7 mouse cellular contexts compared by ENCODE assay signal in genomic region chr5:112179213-112180057, GRCm38 (mm10).
DNase-seq lines count a peak whose midpoint lies in the region; ATAC-seq and TF ChIP-seq lines count a peak whose summit lies in the region.

No protein-coding gene starts in this region.

- H3K9ac ChIP-seq in stomach, embryonic 16.5 days (ENCODE audit: low read length) = peak overlapping the region; percentile 13

- peak overlapping the region; percentile 55 for H3K4me2 ChIP-seq in stomach, embryonic 16.5 days (ENCODE audit: low read depth, low read length)

- H3K27me3 ChIP-seq in stomach, embryonic 16.5 days (ENCODE audit: control insufficient read depth, insufficient read depth, low read length) = no peaks in the 10 kb centered on the region

- ATAC-seq in megakaryocyte progenitor cell, adult 5-6 weeks (replicated peaks; ENCODE audit: poor library complexity) = peak; percentile 97
- no peak for ATAC-seq in stomach, embryonic 16.5 days (ENCODE audit: insufficient read depth, low FRiP score)

- no peak overlapping the region for H3K27ac ChIP-seq in stomach, embryonic 16.5 days (ENCODE audit: low read length)

- no peaks in the 10 kb centered on the region for H3K4me1 ChIP-seq in lung, adult 2 months (ENCODE audit: control insufficient read depth, insufficient read depth, low read length)
- 0 out of 2 replicates have a peak, but pooled peaks cover 3% of the 10 kb centered on the region for H3K4me1 ChIP-seq in stomach, embryonic 16.5 days (ENCODE audit: control insufficient read depth, insufficient read depth, low read length)

- intact Hi-C loops in gastrocnemius, postnatal 14 days (cut with DNase I; ENCODE audit: low total_unique reads) = no loop called here

- 12% methylated on average over 25 of the region's 25 CpGs for WGBS in lung, adult 2 months
- WGBS in stomach, embryonic 16.5 days = 12% methylated on average over 25 of the region's 25 CpGs

- no peak overlapping the region for H3K4me3 ChIP-seq in lung, adult 2 months (replicated peaks; ENCODE audit: extremely low read depth, low read depth, low read length)
- peak overlapping the region; percentile 36 for H3K4me3 ChIP-seq in stomach, embryonic 16.5 days (replicated peaks; ENCODE audit: low read length)

- no peaks in the 10 kb centered on the region for H3K9me3 ChIP-seq in stomach, embryonic 16.5 days (replicated peaks; ENCODE audit: control insufficient read depth, low read length)

- no peak for TF ChIP-seq POLR2A in lung, adult 2 months (IDR thresholded peaks at IDR 0.05; ENCODE audit: borderline replicate concordance, extremely low read depth, low read depth, low read length)

- no peaks in the 10 kb centered on the region for H3K36me3 ChIP-seq in stomach, embryonic 16.5 days (ENCODE audit: control insufficient read depth, insufficient read depth, low read length)

- TF ChIP-seq CTCF in lung, adult 2 months (IDR thresholded peaks at IDR 0.05; ENCODE audit: insufficient read depth, low read length) = peak; percentile 62

- no peak for DNase-seq in lung, adult 2 months
- no peak for DNase-seq in lung, adult 18-20 months
- peak; percentile 14 for DNase-seq in c-Kit-positive CD71-positive TER-119-positive erythroid progenitor cells, embryonic 14.5 days (ENCODE audit: low spot score)
- peak; percentile 25 for DNase-seq in gastrocnemius, postnatal 14 days
- DNase-seq in kidney, postnatal 10 days = peak; percentile 59

Comparison
In these comparisons a context has a peak if more than half of its experiments do, and no peak if none do; other contexts are left out.
1. DNase-seq: peak in c-Kit-positive CD71-positive TER-119-positive erythroid progenitor cells, embryonic 14.5 days (single experiment), gastrocnemius, postnatal 14 days (single experiment) and kidney, postnatal 10 days (single experiment); none in lung, adult 2 months (single experiment) and lung, adult 18-20 months (0 of 2).